Mouse (Mus musculus): ENCODE data around the gene Col9a1.
A peak's percentile ranks its signal among the peaks of the same experiment; 100 is the strongest.

The Col9a1 gene

GRCm38 (mm10) chr1:24222981-24223612, 45.7 kb downstream of the Col9a1 start:
- no peak for DNase-seq

- no peak for DNase-seq
Observed at GRCm38 (mm10) chr1:24225825-24226526, 48.6 kb downstream of the Col9a1 start.

GRCm38 (mm10) chr1:24226941-24227711, 49.7 kb downstream of the Col9a1 start:
- DNase-seq = no peak

- no peak for DNase-seq
Observed at GRCm38 (mm10) chr1:24229552-24229951, 52.1 kb downstream of the Col9a1 start.

DNA sequence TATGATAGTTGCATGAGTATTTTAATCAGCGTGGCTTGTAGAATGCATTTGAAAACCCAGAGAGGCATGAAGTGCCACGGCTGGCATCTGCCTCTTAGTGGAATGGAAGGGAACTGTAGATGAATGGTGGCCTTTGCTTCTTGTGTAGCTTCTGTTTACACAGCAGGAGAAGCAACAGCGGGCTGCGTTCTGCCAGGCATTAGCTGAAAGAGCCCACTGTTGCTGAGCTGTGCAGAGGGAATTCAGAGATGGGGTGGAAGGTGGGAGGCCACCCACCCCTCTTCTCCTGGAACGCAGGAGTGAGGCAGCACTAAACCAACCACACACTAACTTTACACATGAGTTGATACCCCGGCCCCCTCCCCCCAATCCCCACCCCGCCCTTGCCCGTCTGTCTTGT, 53.0 kb downstream of the Col9a1 start:
- no peak for DNase-seq

DNA sequence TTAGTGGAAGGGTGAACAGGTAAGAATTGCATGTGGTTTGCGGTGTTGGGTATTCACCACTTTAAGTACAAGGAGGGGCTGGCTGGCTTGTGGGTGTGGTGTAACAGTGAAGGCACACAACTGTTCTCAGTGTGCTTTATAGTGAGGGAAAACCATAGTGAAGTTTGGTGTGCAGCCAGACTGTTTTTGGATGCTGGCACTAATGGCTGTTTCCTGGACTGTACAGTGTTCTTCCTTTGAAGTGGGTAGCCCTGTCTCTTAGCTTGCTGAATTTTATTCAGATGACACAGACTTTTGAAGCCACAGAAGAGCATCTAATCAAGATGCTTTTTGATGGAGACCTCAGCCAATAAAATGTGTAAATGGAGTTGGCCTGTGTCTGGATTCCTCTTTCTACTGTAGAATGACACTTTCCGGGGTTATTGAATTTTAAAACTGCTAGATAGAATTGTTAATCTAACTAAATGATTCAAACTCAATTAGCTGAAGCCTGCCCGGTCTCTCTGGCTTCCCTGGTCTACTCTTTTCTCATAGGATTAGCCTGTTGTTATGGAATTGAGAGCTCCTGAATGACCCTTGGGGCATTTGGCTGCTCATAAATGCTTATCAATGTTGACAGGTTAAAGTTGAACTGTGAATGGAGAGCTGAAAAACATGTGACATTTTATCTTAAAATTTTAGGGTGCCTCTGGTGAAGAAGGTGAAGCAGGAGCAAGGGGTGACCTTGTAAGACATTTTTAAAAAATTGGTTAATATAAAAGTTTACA, 54.3 kb downstream of the Col9a1 start:
- no peak for DNase-seq

GRCm38 (mm10) chr1:24236330-24236729, 58.9 kb downstream of the Col9a1 start:
- no peak for DNase-seq

GRCm38 (mm10) chr1:24240039-24240691, 62.8 kb downstream of the Col9a1 start:
- DNase-seq = no peak

GRCm38 (mm10) chr1:24244931-24245330, 67.5 kb downstream of the Col9a1 start:
- no peak for DNase-seq

GRCm38 (mm10) chr1:24245700-24246375, 68.4 kb downstream of the Col9a1 start:
- no peak for DNase-seq

DNA sequence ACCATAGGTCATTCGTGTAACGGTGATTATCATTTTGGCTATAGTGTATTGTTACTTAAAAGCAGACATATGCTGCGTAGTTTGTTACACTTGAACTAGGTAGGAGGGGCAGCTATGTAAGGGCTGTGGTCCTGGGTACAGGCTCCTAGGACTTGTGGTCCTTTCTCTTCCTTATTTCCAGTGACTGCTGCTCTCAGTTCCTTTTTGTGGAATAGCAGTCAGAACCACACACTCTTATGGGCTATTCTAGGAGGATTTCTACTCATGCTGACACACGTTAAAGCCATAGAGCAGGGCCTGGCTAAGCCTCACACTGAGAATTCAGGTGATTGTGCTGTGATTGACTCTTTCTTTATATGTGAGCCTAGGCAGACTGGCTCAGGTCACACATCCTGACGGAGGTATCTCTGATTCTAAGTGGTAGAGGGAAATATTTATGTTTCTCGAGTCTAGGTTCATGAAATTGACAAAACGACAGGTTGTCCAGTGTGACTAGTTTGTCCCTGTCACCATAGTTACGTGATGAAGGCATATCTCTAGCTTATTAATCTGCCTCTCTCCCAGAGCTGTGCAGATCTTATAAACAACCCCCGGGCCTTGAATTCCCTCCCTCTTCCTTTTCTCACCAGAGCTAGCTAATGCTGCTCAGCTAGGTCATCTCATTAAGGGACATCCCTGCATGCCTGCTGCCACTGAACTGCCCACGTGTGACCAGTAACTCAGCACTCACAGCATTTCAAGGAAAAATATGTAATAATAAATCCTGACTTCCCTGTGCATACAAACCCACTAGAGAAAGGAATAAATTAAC, 71.1 kb downstream of the Col9a1 start:
- DNase-seq = no peak

DNA sequence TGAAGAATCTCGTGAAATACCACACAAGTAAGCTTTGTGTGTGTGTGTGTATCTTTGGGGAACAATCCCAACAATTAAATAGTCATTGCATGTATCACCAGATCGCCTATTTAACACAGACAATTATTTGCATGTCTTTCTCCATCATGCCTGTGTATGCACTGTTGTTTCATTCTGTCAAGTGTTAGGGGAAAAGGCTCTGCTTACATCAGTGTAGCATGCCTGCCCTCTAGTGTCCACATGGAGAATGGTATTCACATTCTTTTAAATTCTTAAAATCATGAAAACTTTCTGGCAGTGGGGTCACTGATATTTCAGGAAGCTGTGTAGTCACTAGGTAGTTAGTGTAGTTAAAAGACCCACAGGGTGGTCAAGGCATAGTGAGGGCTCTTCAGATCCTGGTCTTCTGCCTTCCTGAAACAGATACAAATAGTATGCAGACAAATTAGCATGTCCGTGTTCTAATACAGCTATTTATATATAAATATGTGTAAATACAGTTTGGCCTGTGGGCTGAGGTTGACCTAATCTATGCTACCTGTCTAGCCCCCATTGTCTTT, 71.8 kb downstream of the Col9a1 start:
- DNase-seq = peak; percentile 19

DNA sequence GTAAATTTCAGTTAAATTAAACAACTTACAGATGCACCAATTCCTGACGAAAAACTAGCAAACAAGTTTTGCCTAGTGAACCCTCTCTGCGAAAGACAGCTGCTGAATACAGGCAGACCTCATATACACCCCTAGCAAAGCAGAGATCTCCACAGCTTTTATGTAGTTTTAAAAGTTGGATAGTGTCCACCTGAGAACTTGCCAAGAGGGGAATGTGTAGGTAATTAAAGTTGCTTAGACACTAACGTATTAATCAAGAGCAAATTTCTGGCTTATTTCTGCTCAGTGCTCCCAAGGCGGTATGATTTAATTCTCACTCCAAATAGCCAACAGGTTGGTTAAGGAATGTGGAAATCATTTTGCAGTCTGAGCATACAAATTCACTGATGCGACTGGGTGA, 80.6 kb downstream of the Col9a1 start:
- no peak for DNase-seq

DNA sequence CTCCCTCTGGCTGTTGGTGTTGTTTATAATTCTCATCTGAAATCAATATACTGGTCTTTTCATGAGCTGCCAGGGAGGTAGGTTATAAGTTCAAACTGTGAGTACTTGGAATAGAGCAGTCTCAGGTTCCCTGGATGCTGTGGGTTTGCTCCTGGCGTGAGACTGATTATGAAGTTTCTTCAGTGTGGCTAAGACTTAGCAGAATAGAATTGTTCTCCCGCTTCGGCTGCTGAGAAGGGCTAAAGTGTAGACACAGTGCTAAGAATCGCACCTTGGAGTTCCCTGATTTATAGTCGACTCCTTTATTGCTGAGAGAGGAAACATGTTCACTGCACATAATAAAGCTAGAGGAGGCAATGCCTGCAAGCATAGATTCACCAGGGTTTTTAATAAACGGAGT, 82.0 kb downstream of the Col9a1 start:
- no peak for DNase-seq

DNA sequence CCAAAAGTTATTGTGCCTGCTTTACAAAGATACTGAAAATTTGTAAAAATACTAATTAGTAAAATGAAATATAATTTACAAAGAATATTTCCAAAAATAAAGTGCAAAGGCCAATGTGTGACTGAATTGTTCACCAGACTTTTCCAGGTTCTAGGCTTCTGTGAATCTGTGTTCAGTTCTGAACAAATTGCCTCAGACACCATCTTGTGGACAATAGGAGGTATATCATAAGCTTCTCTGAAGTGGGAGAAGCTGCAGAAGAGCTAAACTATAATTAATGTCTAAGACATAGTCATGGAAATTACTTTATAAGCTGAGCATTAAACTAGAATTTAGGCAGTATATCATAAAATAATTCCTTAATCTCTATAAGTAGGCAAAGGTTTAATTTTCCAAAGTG, 83.8 kb downstream of the Col9a1 start:
- no peak for DNase-seq

- DNase-seq = no peak
Observed at GRCm38 (mm10) chr1:24267022-24267421, 89.6 kb downstream of the Col9a1 start.

- no peak for DNase-seq
Observed at GRCm38 (mm10) chr1:24286360-24286759, 109.0 kb downstream of the Col9a1 start.

- no peak for DNase-seq
Observed at GRCm38 (mm10) chr1:24292515-24292914, 115.1 kb downstream of the Col9a1 start.

GRCm38 (mm10) chr1:24294979-24295942, 117.9 kb downstream of the Col9a1 start:
- DNase-seq = no peak

- DNase-seq = no peak
Observed at GRCm38 (mm10) chr1:24300700-24301099, 123.3 kb downstream of the Col9a1 start.

Data from lung, postnatal 14 days (tissue).